In genomic region chr12:69957378-69957777, GRCm38 (mm10) we compare ENCODE assay signal across 23 mouse cellular contexts. TPM values are rescaled to one million over a fixed set of nuclear protein-coding genes. Genes with fewer than 3 reads are reported as not detected.
DNase-seq lines count a peak whose midpoint lies in the region; ATAC-seq and TF ChIP-seq lines count a peak whose summit lies in the region.
"Had no signal": no experiment of that assay in that cellular context is flagged by ENCODE, and none has a peak within 500 bp of the region (broad histone marks: within the 10 kb centered on the region; RNA-seq: fewer than 3 reads in every experiment).

No protein-coding gene starts in this region.

- no peak overlapping the region for H3K4me3 ChIP-seq in liver, adult 2 months (ENCODE audit: insufficient read depth, low read depth, low read length)
- H3K4me3 ChIP-seq in liver, postnatal 0 days (ENCODE audit: low read depth, low read length) = no peak overlapping the region
- H3K4me3 ChIP-seq in liver, embryonic 12.5 days = no peak overlapping the region
- H3K4me3 ChIP-seq: embryonic facial prominence, embryonic 13.5 days; embryonic facial prominence, embryonic 15.5 days; erythroblast, embryonic 14.5 days; forebrain, embryonic 10.5 days; forebrain, embryonic 12.5 days had no signal

- H3K4me2 ChIP-seq in liver, postnatal 0 days (ENCODE audit: low read depth, low read length) = no peak overlapping the region
- H3K4me2 ChIP-seq in liver, embryonic 12.5 days = no peak overlapping the region
- H3K4me2 ChIP-seq: embryonic facial prominence, embryonic 13.5 days; embryonic facial prominence, embryonic 15.5 days; forebrain, embryonic 12.5 days had no signal

- H3K27me3 ChIP-seq in liver, adult 2 months (ENCODE audit: control insufficient read depth, insufficient read depth, low read length) = no peaks in the 10 kb centered on the region
- no peaks in the 10 kb centered on the region for H3K27me3 ChIP-seq in liver, postnatal 0 days (ENCODE audit: insufficient read depth, low read length)
- H3K27me3 ChIP-seq in liver, embryonic 12.5 days (replicated peaks) = no peaks in the 10 kb centered on the region
- H3K27me3 ChIP-seq: embryonic facial prominence, embryonic 13.5 days; embryonic facial prominence, embryonic 15.5 days; forebrain, embryonic 12.5 days had no signal

- H3K79me2 ChIP-seq in liver, adult 2 months (ENCODE audit: control insufficient read depth, insufficient read depth, low read length) = no peaks in the 10 kb centered on the region

- no peak for TF ChIP-seq EP300 in liver, postnatal 0 days (IDR thresholded peaks at IDR 0.05; ENCODE audit: low read depth)

- H3K27ac ChIP-seq in liver, adult 2 months (replicated peaks; ENCODE audit: insufficient read depth, low read depth, low read length) = no peak overlapping the region
- no peak overlapping the region for H3K27ac ChIP-seq in liver, postnatal 0 days (ENCODE audit: low read depth)
- H3K27ac ChIP-seq in liver, embryonic 12.5 days = no peak overlapping the region
- H3K27ac ChIP-seq: embryonic facial prominence, embryonic 13.5 days; embryonic facial prominence, embryonic 15.5 days; forebrain, embryonic 10.5 days; forebrain, embryonic 12.5 days had no signal

- 49% methylated on average over 2 of the region's 2 CpGs for WGBS in liver, adult 2 months
- WGBS in liver, postnatal 0 days (ENCODE audit: insufficient replicate concordance) = 43% methylated on average over 2 of the region's 2 CpGs
- 28% methylated on average over 2 of the region's 2 CpGs for WGBS in liver, embryonic 12.5 days (ENCODE audit: insufficient replicate concordance)

- no peaks in the 10 kb centered on the region for H3K9me3 ChIP-seq in liver, postnatal 0 days (ENCODE audit: low read length)
- no peaks in the 10 kb centered on the region for H3K9me3 ChIP-seq in liver, embryonic 12.5 days (replicated peaks)
- H3K9me3 ChIP-seq: embryonic facial prominence, embryonic 13.5 days; embryonic facial prominence, embryonic 15.5 days; forebrain, embryonic 10.5 days; forebrain, embryonic 12.5 days had no signal

- TF ChIP-seq POLR2A in liver, adult 2 months (IDR thresholded peaks at IDR 0.05; ENCODE audit: extremely low read depth, insufficient read depth, low read length) = no peak

- no peak for TF ChIP-seq CTCF in liver, adult 2 months (IDR thresholded peaks at IDR 0.05; ENCODE audit: low read depth, low read length)
- no peak for TF ChIP-seq CTCF in liver, postnatal 0 days (IDR thresholded peaks at IDR 0.05; ENCODE audit: low read depth)

- DNase-seq in liver, adult 2 months (ENCODE audit: extremely low read depth, low read depth, low spot score) = peak; percentile 26
- no peak for DNase-seq in liver
- no peak for DNase-seq in liver, postnatal 0 days
- no peak for DNase-seq in kidney, adult 11 months
- DNase-seq: adrenal gland, adult 2 months; adrenal gland, postnatal 10 days; adrenal gland, postnatal 25 days; cerebellum, adult 11 months; cerebellum, adult 18-20 months; cerebellum, adult 8-10 months; cerebellum, adult 9-11 months; cerebellum, postnatal 14 days; cerebellum, postnatal 36 days; embryo, embryonic 11 days had no signal

- no peak overlapping the region for H3K9ac ChIP-seq in liver, adult 2 months (ENCODE audit: low read depth, low read length)
- no peak overlapping the region for H3K9ac ChIP-seq in liver, postnatal 0 days (replicated peaks)
- H3K9ac ChIP-seq in liver, embryonic 12.5 days = no peak overlapping the region
- H3K9ac ChIP-seq: embryonic facial prominence, embryonic 13.5 days; embryonic facial prominence, embryonic 15.5 days; forebrain, embryonic 12.5 days had no signal

- peaks cover 14% of the 10 kb centered on the region for H3K36me3 ChIP-seq in liver, adult 2 months (ENCODE audit: control insufficient read depth, insufficient read depth, low read length)
- H3K36me3 ChIP-seq in liver, postnatal 0 days (replicated peaks; ENCODE audit: insufficient read depth, low read length) = peaks cover 18% of the 10 kb centered on the region
- peaks cover 32% of the 10 kb centered on the region for H3K36me3 ChIP-seq in liver, embryonic 12.5 days

- ATAC-seq in liver, postnatal 0 days = peak; percentile 72
- no peak for ATAC-seq in liver, embryonic 12.5 days
- ATAC-seq in megakaryocyte progenitor cell, adult 5-6 weeks (replicated peaks; ENCODE audit: poor library complexity) = peak; percentile 64
- no peak for ATAC-seq in frontal cortex, adult (ENCODE audit: low TSS enrichment)
- ATAC-seq: forebrain, embryonic 14.5 days had no signal

- H3K4me1 ChIP-seq in liver, adult 2 months (ENCODE audit: control insufficient read depth, insufficient read depth, low read length) = no peaks in the 10 kb centered on the region
- no peaks in the 10 kb centered on the region for H3K4me1 ChIP-seq in liver, postnatal 0 days (ENCODE audit: insufficient read depth)
- H3K4me1 ChIP-seq in liver, embryonic 12.5 days = 0 out of 2 replicates have a peak, but pooled peaks cover 3% of the 10 kb centered on the region
- H3K4me1 ChIP-seq: embryonic facial prominence, embryonic 13.5 days; embryonic facial prominence, embryonic 15.5 days; forebrain, embryonic 10.5 days; forebrain, embryonic 12.5 days had no signal

RNA-seq across cellular contexts. Expression of gene Sav1, which starts 29.4 kb away (rescaled TPM):
- total RNA-seq in liver, adult 2 months (2014; rRNA removed) = 10.1 and 11.4 TPM in 2 replicates
- polyA plus RNA-seq in liver, adult 2 months (2012; rRNA removed) = 4.4 and 5.4 TPM in 2 replicates
- 3.4 and 3.6 TPM in 2 replicates for polyA plus RNA-seq in liver, postnatal 0 days (2015; fragmentation: Nextera tagmentation; extraction: Ambion mirVana)
- polyA plus RNA-seq in liver, embryonic 12.5 days (2016; fragmentation: Nextera tagmentation; extraction: Ambion mirVana) = 7.7 and 8.2 TPM in 2 replicates
- total RNA-seq in megakaryocyte progenitor cell, adult 5-6 weeks (2015) = 93.9 and 96.8 TPM in 2 replicates
- total RNA-seq in megakaryocyte progenitor cell, adult 5-6 weeks (2017) = 35.5 and 42.6 TPM in 2 replicates

Comparison
In these comparisons a context has a peak if more than half of its experiments do, and no peak if none do; other contexts are left out.
1. ATAC-seq: peak in liver, postnatal 0 days (single experiment) and megakaryocyte progenitor cell, adult 5-6 weeks (single experiment); none in liver, embryonic 12.5 days (single experiment) and frontal cortex, adult (single experiment).